Mouse (Mus musculus): ENCODE measurements around the gene Rimbp2.
"Not testable (repeated sequence)": the region's sequence is repeated elsewhere in the genome, so short reads cannot be mapped to it uniquely, and the experiment has no call there.

Gene Rimbp2

DNA sequence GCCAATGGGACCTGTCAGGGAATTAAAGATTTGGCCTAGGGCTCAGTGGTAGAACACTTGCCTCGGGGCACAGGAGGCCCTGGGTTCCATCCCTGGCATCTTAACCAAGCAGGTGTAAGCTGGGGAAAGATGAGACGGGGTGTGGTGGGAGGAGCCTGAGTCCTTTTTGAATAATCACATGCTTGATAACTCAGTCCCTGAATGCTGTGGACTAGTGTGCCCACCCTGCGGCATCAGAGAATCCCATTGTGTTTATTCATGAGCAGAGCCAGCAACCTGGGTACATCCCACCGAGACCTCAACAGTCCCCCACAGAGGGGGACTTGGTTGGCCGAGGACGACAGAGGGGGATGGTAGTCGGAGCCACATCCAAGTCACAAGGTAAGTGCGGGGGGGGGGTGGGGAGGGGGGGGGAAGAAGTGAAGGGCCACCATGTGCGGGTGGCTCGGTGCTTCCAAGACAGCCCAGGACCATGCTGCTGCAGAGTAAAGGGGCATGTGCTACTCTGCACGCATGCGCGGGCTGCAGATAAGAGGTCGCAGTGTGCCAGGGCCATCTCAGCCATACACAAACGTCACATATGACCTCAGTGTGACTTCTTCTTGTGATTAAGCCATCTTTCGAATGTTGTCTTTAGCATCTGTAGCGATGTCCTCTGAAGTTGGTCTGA is 214.0 kb downstream of the Rimbp2 start:
- DNase-seq = no peak

DNA sequence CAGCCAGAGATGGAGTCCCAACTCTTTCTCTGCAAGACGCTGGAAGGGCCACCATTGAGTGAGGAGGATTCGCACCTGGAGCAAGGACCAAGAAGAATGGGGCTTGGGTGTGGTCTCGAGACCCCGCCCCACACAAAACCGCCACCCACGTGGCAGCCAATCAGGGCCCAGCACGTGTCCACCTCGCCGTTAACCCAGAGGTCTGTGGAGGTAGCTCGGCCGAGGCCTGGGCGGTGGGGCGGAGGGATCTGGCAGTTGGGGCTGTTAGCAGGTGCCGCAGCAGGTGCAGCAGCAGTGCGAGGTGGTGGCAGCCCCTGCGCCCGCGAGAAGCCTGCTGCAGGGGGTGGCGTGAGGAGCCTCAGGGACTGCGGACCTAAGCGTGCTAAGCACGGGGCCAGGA is 217.4 kb downstream of the Rimbp2 start:
- DNase-seq = no peak

DNA sequence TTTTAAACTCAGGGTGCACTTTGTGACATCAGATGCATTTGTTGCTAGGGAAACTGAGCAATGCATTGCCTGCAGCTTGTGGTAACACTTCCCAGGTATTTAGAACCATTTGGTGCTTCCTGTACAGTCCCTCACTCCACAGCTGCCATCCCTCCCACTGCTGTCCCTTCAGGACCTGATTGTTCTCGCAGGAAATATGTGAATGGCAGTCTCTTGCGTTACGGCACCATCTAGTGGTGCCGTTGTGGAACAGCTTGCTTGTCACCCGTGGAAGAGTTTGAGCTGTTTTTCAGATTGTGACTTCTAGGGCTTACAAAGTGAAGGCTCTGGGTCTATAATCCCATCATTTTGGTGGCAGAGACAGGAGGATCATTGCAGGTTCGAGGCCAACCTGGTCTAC is 219.3 kb downstream of the Rimbp2 start:
- no peak for DNase-seq

DNA sequence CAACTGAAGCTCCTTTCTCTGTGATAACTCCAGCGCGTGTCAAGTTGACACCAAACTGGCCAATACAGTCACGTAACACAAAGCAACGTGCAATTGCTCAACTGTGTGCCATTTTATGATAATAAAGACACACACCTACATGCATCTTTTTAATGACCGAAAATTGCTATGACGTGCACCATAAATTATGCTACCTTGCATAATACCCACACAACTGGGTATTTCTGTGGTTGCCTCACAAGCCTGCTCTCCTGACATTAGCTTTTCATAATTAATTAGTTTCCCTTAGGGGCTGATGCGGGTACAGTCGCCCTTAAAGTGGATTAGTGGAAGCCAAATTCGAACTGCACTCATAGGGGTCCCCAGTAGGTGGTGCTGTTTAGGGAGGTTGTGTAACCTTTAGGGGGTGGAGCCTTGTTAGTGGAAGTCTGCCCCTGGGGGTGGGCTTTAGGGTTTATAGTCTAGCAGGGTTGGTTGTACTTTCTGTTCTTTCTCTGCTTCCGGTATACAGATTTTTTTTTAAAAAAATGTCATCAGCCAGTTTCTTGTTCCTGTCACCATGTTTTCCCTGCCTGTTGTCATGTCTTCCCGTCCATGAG is 220.8 kb downstream of the Rimbp2 start:
- DNase-seq = no peak

DNA sequence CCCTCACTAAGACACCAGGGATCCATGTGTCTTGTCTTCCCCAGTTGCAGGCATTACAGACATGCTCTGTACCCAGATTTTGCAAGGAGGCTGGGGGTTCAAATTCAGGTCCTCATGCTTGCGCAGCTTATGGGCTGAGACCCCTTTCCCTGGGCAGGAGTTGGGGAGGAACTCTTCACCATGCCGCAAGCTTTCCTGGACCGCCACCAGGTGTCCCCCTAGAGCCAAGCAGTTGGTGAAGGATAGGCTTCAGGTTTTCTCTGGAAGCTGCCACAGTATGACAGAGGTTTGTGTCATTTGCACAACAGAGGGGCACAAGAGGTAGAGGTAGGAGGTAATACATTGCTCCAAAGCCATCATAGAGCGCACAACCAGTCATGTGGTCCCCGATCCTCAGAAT is 222.7 kb downstream of the Rimbp2 start:
- DNase-seq = no peak

DNA sequence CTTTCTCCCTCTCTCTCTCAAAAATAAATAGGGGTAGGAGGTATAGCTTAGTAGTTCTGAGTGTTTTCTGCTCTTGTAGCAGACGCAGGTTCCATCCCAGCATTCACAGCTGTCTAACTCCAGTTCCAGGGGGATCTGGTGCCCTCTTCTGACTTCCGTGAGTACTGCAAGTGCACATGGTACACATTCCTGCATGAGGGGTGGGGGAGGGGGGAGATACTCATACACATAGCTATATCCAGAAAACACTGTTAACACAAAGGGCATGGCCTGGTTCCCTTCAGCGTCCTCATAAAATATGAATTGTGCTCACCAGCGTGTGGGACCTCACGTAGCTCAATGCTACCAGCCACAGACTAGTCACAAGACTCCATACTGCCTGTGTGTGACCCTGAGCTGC is 223.9 kb downstream of the Rimbp2 start:
- DNase-seq = no peak

DNA sequence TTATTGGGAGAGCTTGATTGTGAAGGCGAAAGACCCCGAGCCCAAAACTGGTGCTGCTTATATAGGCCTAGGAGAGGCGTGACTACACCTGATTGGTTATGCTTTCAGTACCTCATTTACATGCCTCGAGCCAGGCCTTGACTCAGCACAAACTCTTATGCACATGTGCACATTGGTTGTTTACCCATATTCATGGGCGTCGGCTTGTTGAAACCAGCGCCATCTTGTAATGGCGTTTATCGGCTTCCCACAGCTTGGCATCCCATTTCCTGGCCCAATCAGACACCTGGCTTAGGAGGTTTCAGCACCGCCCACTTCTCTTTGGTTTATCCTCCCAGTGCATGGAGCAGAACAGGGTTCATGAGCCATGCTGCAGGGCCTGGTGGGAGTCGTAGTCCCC is 232.8 kb downstream of the Rimbp2 start:
- DNase-seq = not testable (repeated sequence)

DNA sequence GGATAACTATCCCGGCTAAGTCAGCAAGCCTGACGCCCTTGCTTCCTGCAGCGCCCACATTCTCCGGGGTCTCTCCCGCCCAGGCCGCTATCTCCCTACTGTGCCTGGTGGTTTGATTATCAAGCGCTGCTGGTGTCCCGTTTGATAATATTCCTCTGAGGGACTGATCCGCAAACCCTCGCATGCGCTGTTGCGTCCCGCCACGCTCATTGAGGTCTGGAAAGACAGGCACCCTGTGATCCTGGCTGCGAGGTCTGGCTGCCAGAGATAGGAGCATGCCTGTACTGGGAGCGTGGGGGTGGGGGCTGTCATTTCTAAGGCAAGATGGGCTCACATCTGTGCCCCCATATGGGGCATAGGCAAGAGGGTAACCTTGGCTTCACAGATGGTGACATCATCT is 238.1 kb downstream of the Rimbp2 start:
- no peak for DNase-seq

DNA sequence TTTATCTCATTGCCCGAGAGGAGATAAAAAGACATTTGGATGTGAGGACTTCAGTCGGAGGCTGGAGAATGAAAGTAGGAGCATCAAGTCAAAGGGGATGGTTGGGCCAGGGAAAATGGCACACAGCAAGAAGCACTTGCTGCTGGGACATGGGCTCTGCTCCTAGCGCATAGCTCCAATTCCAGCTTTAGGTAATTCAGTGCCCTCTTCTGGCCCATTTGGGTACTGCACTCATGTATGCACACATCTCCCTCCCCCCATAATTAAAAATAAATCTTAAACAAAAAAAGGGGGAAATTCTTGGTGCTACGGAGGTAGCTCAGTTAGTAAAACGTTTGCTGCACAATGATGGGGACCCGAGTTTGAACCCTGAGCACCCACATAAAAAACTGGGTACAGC is 241.4 kb downstream of the Rimbp2 start:
- DNase-seq = no peak

DNA sequence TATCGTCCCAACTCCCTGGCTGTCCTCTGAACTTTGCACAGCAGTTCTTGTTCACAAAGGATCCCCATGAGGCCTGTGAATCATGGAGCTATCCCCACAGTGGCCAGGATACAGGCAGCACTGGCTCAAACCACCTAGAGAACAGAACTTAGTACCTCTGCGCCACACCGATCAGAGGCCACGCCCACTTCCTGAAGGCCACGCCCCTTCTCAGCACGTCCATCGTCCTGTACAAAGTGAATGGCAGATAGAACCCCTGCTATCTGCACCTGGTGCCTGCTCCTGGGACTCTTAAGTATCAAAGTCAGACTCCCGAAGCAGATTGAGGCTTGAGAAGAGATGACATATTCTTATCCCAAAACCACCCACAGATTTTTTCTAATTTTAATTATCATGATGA is 242.7 kb downstream of the Rimbp2 start:
- DNase-seq = no peak

DNA sequence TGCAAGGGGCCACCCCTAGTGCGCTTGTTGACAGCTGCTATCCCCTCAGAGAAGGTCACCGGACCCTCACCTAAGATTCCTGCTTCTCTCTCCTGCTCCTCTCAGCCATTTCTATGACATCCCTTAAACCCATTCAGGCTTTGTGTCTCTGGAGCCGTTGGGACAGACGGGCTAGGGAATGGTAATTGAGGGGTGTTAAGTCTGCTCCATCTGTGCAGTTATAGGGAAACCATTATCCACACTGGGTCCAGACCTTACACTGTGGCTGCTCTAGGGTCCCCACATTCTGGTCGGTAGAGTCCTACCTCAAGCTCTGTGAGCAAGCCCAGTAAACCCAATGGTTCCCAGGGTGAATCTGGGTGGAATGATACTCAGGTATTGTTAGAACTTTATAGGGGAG is 244.4 kb downstream of the Rimbp2 start:
- DNase-seq = no peak
